Mouse (Mus musculus) layer of hippocampus, adult 2 months (tissue): ENCODE measurements at regions not wholly inside any gene's neighbourhood (a gene's known extent, or its start where the extent isn't known, plus 50 kb on each side); places are given as distances from the start of the nearest gene placed in this dataset.
A peak's percentile ranks its signal among the peaks of the same experiment; 100 is the strongest.

Experiments used
- DNase-seq, 2 experiments: peaks; one replicate each; pipeline ENCODE4 v3.0.0; 2022; ENCODE audit warnings: low spot score in 2 of 2
- H3K27ac ChIP-seq: fragments of 200-600 bp; 2 replicates; pipeline ENCODE4 v1.8.1; 2022
- H3K4me3 ChIP-seq: fragments of 200-600 bp; 2 replicates; pipeline ENCODE4 v1.8.1; 2022; ENCODE audit warnings: mild to moderate bottlenecking
- CTCF ChIP-seq: fragments of 200-600 bp; conservative IDR thresholded peaks from 2 replicates; pipeline ENCODE4 v1.8.1; 2022; ENCODE audit warnings: antibody characterized with exemption, mild to moderate bottlenecking, moderate library complexity

GRCm38 (mm10) chr9:12692329-12692728 is 553.3 kb downstream of the Jrkl start:
- peak; percentile 64 for TF ChIP-seq CTCF
- Histone ChIP-seq H3K4me3 (no peak overlapping the region), H3K27ac (no peak overlapping the region)
- DNase-seq: no peak

DNA sequence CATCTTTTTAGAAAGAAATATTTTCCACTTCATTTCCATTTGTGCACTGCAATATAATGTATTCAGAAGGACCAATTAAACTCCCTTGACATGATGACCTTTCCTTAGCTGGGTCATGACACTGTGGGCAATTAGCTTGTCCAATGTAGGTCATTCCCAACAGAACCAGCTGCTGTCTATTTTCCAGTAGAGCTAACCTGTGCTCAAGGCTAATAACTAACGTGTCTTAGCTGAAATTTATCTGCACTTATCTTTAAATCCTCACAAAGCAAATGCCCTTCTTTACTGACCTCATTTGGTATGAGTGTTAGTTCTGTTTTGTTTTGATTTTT is 554.7 kb downstream of the Jrkl start:
- Histone ChIP-seq H3K4me3 (no peak overlapping the region), H3K27ac (no peak overlapping the region)
- TF ChIP-seq CTCF: no peak
- no peak for DNase-seq

DNA sequence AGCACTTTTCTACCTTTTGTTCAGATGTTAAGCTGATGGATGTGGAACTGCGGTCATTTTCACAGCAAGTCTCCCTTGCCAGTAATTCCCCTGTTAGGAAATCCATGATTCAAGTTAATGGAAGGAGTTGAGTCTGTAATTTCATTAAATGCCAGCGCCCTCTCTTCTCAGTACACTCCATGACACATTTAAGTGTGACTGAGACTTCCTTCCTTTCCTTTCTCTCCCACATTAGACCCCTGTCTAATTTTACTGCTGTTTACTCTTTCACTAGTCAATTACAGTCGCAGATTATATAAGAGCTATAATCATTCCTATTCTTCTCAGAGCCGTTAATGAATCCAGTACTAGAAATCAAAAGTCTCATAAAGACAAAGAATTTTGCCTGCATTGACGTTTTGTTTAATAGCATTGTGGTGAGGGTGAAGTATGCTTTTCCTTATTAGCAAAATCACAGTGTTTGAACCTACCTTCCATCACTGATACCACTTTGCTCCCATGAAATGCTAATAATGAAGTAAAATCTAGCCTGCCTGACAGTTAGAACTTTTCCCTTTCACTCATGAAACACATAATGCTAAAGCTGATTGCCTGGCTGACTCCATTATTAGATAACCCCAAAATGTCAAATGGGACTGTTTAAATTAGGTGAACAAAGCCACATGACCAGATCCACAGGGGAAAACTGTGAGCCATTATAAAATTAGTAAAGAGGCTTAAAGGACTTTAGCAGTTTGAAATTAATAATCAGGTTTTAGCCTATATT is 555.3 kb downstream of the Jrkl start:
- DNase-seq: no peak
- no peak overlapping the region for H3K4me3 ChIP-seq
- H3K27ac ChIP-seq: no peak overlapping the region
- no peak for TF ChIP-seq CTCF
